Mouse (Mus musculus) R1 (cell line): Measurements from ENCODE around the gene Vegfc.

ENCODE experiments used
- DNase-seq: peaks from one replicate; pipeline ENCODE4 v3.0.0-alpha.2; 2018; ENCODE audit warnings: low read depth, low spot score

Gene Vegfc

GRCm38 (mm10) chr8:54185927-54186326, 108.5 kb downstream of the Vegfc start:
- DNase-seq, result no peak

GRCm38 (mm10) chr8:54216250-54216649, 138.8 kb downstream of the Vegfc start:
- DNase-seq, result no peak

- no peak for DNase-seq
These were observed 151.4 kb downstream of the Vegfc start for GRCm38 (mm10) chr8:54228801-54229204.

- DNase-seq, result no peak
These were observed 153.2 kb downstream of the Vegfc start for GRCm38 (mm10) chr8:54230638-54231037.

GRCm38 (mm10) chr8:54233316-54233715, 155.9 kb downstream of the Vegfc start:
- no peak for DNase-seq
